Mouse (Mus musculus): ENCODE data around the gene Dcaf5. TPM values are rescaled to one million over a fixed set of nuclear protein-coding genes. Genes with fewer than 3 reads are reported as not detected.

Gene Dcaf5
- polyA plus RNA-seq, 1 experiment = 31.9 TPM

DNA sequence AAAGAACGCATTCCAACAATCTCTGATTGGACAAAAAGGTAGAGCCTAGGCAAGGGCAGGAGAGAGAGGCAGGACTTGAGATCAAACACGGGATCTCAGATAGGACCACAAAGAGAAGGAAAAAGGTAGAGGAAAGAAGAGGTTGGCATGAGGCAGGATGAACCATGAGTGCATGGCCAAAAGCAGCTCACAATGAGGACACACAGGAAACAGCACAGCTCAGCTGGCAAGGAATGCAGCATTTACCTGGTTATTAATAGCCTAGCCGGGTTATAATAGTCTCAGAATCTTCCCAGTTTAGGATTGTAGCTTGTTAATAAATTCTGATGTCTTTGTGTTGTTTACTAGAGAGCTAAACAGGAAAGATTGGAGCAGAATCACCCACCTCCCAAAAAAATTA lies 8.7 kb downstream of the Dcaf5 start:
- no peak for DNase-seq
- Histone ChIP-seq H3K27ac (ENCODE audit: control insufficient read depth, insufficient read depth, low read length) (no peak overlapping the region), H3K4me3 (ENCODE audit: control insufficient read depth, insufficient read depth, low read length) (no peak overlapping the region), H3K4me1 (replicated peaks; ENCODE audit: control insufficient read depth, insufficient read depth, low read length) (no peaks in the 10 kb centered on the region), H3K36me3 (ENCODE audit: control insufficient read depth, insufficient read depth, low read length) (no peaks in the 10 kb centered on the region), H3K27me3 (ENCODE audit: control insufficient read depth, insufficient read depth, low read length) (no peaks in the 10 kb centered on the region)
- WGBS = 99% methylated on average over 3 of the region's 3 CpGs
- TF ChIP-seq POLR2A (IDR thresholded peaks at IDR 0.05; ENCODE audit: control insufficient read depth, extremely low read depth, insufficient read depth, low read length, poor library complexity) (no peak), CTCF (IDR thresholded peaks at IDR 0.05; ENCODE audit: borderline replicate concordance, control insufficient read depth, extremely low read depth, insufficient read depth, low read length, poor library complexity) (no peak)

DNA sequence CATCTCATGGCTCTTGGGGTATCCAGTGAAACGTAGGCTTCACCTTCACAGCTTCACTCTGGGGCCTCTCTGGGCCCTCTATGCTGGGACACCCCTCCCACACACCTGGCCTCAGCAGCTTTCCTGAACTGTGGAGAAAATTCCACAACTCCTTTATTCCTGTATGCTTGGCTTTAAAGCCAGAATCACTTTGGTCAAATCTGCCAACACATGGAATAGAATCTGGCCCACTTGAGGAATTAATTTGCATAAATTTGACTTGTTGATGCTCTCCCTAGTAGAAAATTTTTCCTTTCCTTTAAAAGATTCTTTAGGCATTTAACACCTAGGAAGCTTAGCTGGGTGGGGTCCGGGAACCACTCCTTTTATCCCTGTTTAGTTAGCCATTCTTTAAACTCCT lies 21.3 kb downstream of the Dcaf5 start:
- TF ChIP-seq POLR2A (IDR thresholded peaks at IDR 0.05; ENCODE audit: control insufficient read depth, extremely low read depth, insufficient read depth, low read length, poor library complexity) = no peak
- TF ChIP-seq CTCF (IDR thresholded peaks at IDR 0.05; ENCODE audit: borderline replicate concordance, control insufficient read depth, extremely low read depth, insufficient read depth, low read length, poor library complexity) = no peak
- H3K4me3 ChIP-seq (ENCODE audit: control insufficient read depth, insufficient read depth, low read length) = no peak overlapping the region
- no peaks in the 10 kb centered on the region for H3K27me3 ChIP-seq (ENCODE audit: control insufficient read depth, insufficient read depth, low read length)
- no peak overlapping the region for H3K27ac ChIP-seq (ENCODE audit: control insufficient read depth, insufficient read depth, low read length)
- H3K4me1 ChIP-seq (replicated peaks; ENCODE audit: control insufficient read depth, insufficient read depth, low read length) = no peaks in the 10 kb centered on the region
- H3K36me3 ChIP-seq (ENCODE audit: control insufficient read depth, insufficient read depth, low read length) = no peaks in the 10 kb centered on the region; the same call in none of the 2 replicates
- 97% methylated on average over 2 of the region's 2 CpGs for WGBS
- DNase-seq = no peak

DNA sequence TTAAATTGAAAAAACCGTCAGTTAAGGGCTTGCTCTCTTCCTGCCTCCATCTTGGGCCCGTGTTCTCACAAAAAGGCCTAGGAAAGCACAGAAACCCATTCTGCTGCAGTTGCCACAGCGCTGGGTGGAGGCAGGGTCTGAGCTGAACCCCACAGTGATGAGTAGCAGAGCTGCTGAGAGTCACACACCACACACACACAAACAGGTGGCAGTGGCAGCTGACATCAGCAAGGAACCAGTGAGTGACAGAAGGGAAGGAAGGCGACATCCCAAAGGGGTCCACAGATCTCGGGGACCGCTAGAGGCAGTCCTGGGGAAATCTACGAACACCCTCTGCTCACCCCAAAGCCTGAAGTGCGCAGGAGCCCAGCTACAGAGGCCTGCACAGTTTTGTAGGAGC lies 25.5 kb downstream of the Dcaf5 start:
- H3K27ac ChIP-seq (ENCODE audit: control insufficient read depth, insufficient read depth, low read length) = no peak overlapping the region
- no peaks in the 10 kb centered on the region; the same call in none of the 2 replicates for H3K36me3 ChIP-seq (ENCODE audit: control insufficient read depth, insufficient read depth, low read length)
- 97% methylated on average over 8 of the region's 8 CpGs for WGBS
- no peak for DNase-seq
- H3K27me3 ChIP-seq (ENCODE audit: control insufficient read depth, insufficient read depth, low read length) = no peaks in the 10 kb centered on the region
- no peaks in the 10 kb centered on the region for H3K4me1 ChIP-seq (replicated peaks; ENCODE audit: control insufficient read depth, insufficient read depth, low read length)
- TF ChIP-seq POLR2A (IDR thresholded peaks at IDR 0.05; ENCODE audit: control insufficient read depth, extremely low read depth, insufficient read depth, low read length, poor library complexity) = no peak
- no peak for TF ChIP-seq CTCF (IDR thresholded peaks at IDR 0.05; ENCODE audit: borderline replicate concordance, control insufficient read depth, extremely low read depth, insufficient read depth, low read length, poor library complexity)
- no peak overlapping the region for H3K4me3 ChIP-seq (ENCODE audit: control insufficient read depth, insufficient read depth, low read length)

DNA sequence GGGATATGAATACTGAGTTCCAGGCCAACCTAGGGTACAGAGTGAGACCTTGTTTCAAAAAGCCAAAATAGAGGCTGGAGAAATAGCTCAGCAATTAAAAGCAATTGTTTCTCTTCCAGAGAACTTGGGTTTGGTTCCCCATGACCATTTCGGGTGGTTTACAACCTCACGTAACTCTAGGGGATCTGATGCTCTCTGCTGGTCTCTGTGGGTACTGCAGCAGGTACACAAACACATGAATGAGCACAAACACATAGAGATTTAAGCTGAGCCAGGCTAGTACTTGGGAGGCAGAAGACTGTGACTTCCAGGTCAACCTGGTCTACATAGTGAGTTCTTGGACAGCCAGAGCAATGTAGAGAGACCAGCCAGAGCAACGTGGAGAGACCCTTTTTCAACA lies 28.6 kb downstream of the Dcaf5 start:
- DNase-seq = peak; percentile 73
- 71% methylated on average over 3 of the region's 3 CpGs for WGBS
- Histone ChIP-seq H3K36me3 (ENCODE audit: control insufficient read depth, insufficient read depth, low read length) (peaks cover 6% of the 10 kb centered on the region; the same call in 1 of the 2 replicates), H3K27me3 (ENCODE audit: control insufficient read depth, insufficient read depth, low read length) (no peaks in the 10 kb centered on the region), H3K4me1 (replicated peaks; ENCODE audit: control insufficient read depth, insufficient read depth, low read length) (no peaks in the 10 kb centered on the region), H3K4me3 (ENCODE audit: control insufficient read depth, insufficient read depth, low read length) (no peak overlapping the region), H3K27ac (ENCODE audit: control insufficient read depth, insufficient read depth, low read length) (no peak overlapping the region)
- TF ChIP-seq CTCF (IDR thresholded peaks at IDR 0.05; ENCODE audit: borderline replicate concordance, control insufficient read depth, extremely low read depth, insufficient read depth, low read length, poor library complexity) = no peak
- TF ChIP-seq POLR2A (IDR thresholded peaks at IDR 0.05; ENCODE audit: control insufficient read depth, extremely low read depth, insufficient read depth, low read length, poor library complexity) = no peak

DNA sequence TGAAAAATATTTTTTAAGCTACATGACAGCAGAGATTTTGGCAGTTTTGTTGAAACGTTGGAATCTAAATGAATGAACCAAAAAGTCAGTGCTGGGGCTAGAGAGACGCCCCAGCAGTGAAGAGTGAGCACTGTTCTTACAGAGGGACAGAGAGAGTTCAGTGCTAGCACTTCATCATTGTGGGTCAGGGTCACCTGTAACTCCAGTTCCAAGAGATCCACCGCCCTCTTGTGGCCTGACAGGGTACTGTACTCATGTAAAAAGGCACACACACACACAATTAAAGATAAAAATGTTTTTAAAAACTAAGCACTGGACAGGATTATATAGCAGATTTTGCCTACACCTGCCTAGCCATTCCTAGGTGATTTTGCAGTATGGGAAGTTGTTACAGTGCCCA lies 29.8 kb downstream of the Dcaf5 start:
- Histone ChIP-seq H3K27me3 (ENCODE audit: control insufficient read depth, insufficient read depth, low read length) (no peaks in the 10 kb centered on the region), H3K36me3 (ENCODE audit: control insufficient read depth, insufficient read depth, low read length) (peaks cover 13% of the 10 kb centered on the region), H3K4me3 (ENCODE audit: control insufficient read depth, insufficient read depth, low read length) (no peak overlapping the region), H3K4me1 (replicated peaks; ENCODE audit: control insufficient read depth, insufficient read depth, low read length) (no peaks in the 10 kb centered on the region), H3K27ac (ENCODE audit: control insufficient read depth, insufficient read depth, low read length) (no peak overlapping the region)
- peak; percentile 62 for DNase-seq
- TF ChIP-seq POLR2A (IDR thresholded peaks at IDR 0.05; ENCODE audit: control insufficient read depth, extremely low read depth, insufficient read depth, low read length, poor library complexity) = no peak
- TF ChIP-seq CTCF (IDR thresholded peaks at IDR 0.05; ENCODE audit: borderline replicate concordance, control insufficient read depth, extremely low read depth, insufficient read depth, low read length, poor library complexity) = no peak
- 73% methylated on average over 3 of the region's 3 CpGs for WGBS

DNA sequence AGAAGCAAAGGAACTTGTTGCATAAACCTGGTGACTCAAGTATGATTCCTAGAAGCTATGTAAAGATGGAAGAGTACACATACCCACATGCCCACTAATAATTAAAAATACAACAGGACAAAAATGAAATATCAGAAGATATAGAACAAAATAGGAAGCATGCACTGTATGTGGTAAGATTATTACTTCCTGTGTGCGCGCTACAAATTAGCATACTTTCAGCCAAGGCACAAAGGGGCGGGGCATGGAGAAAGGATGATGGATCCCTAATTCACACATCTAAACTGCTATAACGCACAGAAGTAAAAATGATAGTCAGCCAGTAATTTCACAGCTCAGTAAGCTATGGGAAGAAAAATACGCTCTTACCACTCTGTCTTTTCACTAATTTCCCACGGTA lies 32.3 kb downstream of the Dcaf5 start:
- 94% methylated on average over 6 of the region's 6 CpGs for WGBS
- Histone ChIP-seq H3K27me3 (ENCODE audit: control insufficient read depth, insufficient read depth, low read length) (no peaks in the 10 kb centered on the region), H3K4me3 (ENCODE audit: control insufficient read depth, insufficient read depth, low read length) (no peak overlapping the region), H3K36me3 (ENCODE audit: control insufficient read depth, insufficient read depth, low read length) (peaks cover 18% of the 10 kb centered on the region), H3K27ac (ENCODE audit: control insufficient read depth, insufficient read depth, low read length) (no peak overlapping the region), H3K4me1 (replicated peaks; ENCODE audit: control insufficient read depth, insufficient read depth, low read length) (no peaks in the 10 kb centered on the region)
- TF ChIP-seq CTCF (IDR thresholded peaks at IDR 0.05; ENCODE audit: borderline replicate concordance, control insufficient read depth, extremely low read depth, insufficient read depth, low read length, poor library complexity) (no peak), POLR2A (IDR thresholded peaks at IDR 0.05; ENCODE audit: control insufficient read depth, extremely low read depth, insufficient read depth, low read length, poor library complexity) (no peak)
- DNase-seq = no peak

DNA sequence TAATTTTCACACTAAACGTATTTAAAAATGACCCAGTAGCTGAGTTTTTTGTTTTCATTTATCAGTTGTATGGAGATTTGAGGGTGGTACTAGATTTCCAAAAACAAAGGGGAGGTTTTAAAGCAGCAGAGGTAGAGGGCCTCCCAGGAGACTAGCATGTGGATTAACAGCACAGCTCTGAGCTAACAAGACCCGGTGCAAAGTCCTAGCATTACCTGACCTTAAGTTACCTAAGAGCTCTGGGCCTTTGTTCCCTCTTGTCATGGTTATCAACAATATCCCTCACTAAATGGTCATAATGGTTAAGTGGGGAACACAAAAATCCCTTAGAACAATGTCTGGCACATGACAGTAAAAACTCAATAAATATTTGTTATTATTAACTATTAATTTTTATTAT lies 37.3 kb downstream of the Dcaf5 start:
- WGBS = 95% methylated on average over 2 of the region's 2 CpGs
- no peak for DNase-seq
- TF ChIP-seq CTCF (IDR thresholded peaks at IDR 0.05; ENCODE audit: borderline replicate concordance, control insufficient read depth, extremely low read depth, insufficient read depth, low read length, poor library complexity) (no peak), POLR2A (IDR thresholded peaks at IDR 0.05; ENCODE audit: control insufficient read depth, extremely low read depth, insufficient read depth, low read length, poor library complexity) (no peak)
- Histone ChIP-seq H3K4me3 (ENCODE audit: control insufficient read depth, insufficient read depth, low read length) (no peak overlapping the region), H3K36me3 (ENCODE audit: control insufficient read depth, insufficient read depth, low read length) (peaks cover 38% of the 10 kb centered on the region), H3K4me1 (replicated peaks; ENCODE audit: control insufficient read depth, insufficient read depth, low read length) (no peaks in the 10 kb centered on the region), H3K27me3 (ENCODE audit: control insufficient read depth, insufficient read depth, low read length) (no peaks in the 10 kb centered on the region), H3K27ac (ENCODE audit: control insufficient read depth, insufficient read depth, low read length) (no peak overlapping the region)

All from thymus, adult 2 months (tissue).